Mouse (Mus musculus) heart, postnatal 0 days (tissue): ENCODE measurements at regions not wholly inside any gene's neighbourhood (a gene's known extent, or its start where the extent isn't known, plus 50 kb on each side); places are given as distances from the start of the nearest gene placed in this dataset.
"Not testable (repeated sequence)": the region's sequence is repeated elsewhere in the genome, so short reads cannot be mapped to it uniquely, and the experiment has no call there.

Source experiments
- ATAC-seq: fragments of 200-750 bp; cut with Nextera tagmentation; 2 replicates; pipeline ENCODE4 v1.8.0; 2017; ENCODE audit warnings: low read depth, moderate number of reproducible peaks, moderate library complexity; ENCODE audit not compliant: insufficient read depth
- DNase-seq: peaks from one replicate; pipeline ENCODE4 v3.0.0-alpha.2; 2016; ENCODE audit warnings: low spot score
- H3K27ac ChIP-seq: fragments of 300-500 bp; sonication (generic); 2 replicates; pipeline ENCODE4 v1.5.1; 2014; ENCODE audit warnings: low read depth, mild to moderate bottlenecking
- H3K27me3 ChIP-seq: fragments of 300-500 bp; sonication (generic); 2 replicates; pipeline ENCODE4 v1.6.1; 2014; ENCODE audit warnings: low read length, mixed read lengths; ENCODE audit not compliant: control insufficient read depth, insufficient read depth
- H3K36me3 ChIP-seq: fragments of 300-500 bp; sonication (generic); replicated peaks from 2 replicates; pipeline ENCODE4 v1.6.1; 2014; ENCODE audit warnings: low read length, mixed read lengths; ENCODE audit not compliant: control insufficient read depth, insufficient read depth
- H3K4me1 ChIP-seq: fragments of 300-500 bp; sonication (generic); 2 replicates; pipeline ENCODE4 v1.6.1; 2014; ENCODE audit warnings: antibody characterized with exemption; ENCODE audit not compliant: control insufficient read depth, insufficient read depth
- H3K4me2 ChIP-seq: fragments of 300-500 bp; sonication (generic); 2 replicates; pipeline ENCODE4 v1.6.1; 2014; ENCODE audit warnings: low read depth, mild to moderate bottlenecking, low read length, moderate library complexity
- H3K4me3 ChIP-seq: fragments of 300-500 bp; sonication (generic); 2 replicates; pipeline ENCODE4 v1.5.1; 2014; ENCODE audit warnings: low read depth, low read length
- H3K9ac ChIP-seq: fragments of 300-500 bp; sonication (generic); replicated peaks from 2 replicates; pipeline ENCODE4 v1.6.1; 2014; ENCODE audit warnings: low read depth, low read length, mixed read lengths
- H3K9me3 ChIP-seq: fragments of 300-500 bp; sonication (generic); replicated peaks from 2 replicates; pipeline ENCODE4 v1.6.1; 2016; ENCODE audit warnings: low read length; ENCODE audit not compliant: control insufficient read depth
- CTCF ChIP-seq: IDR thresholded peaks from 2 replicates; pipeline ENCODE4 v1.5.1; 2016; ENCODE audit warnings: antibody characterized with exemption, control low read depth, low read depth
- EP300 ChIP-seq: IDR thresholded peaks from 2 replicates; pipeline ENCODE4 v1.6.1; 2016; ENCODE audit warnings: antibody characterized with exemption, low read depth
- WGBS: fragments of 180-500 bp; shearing (Covaris S2); extraction: QIAGEN DNeasy Blood & Tissue Kit; methylation state at CpG from one replicate; pipeline ENCODE4 v1.1.7; 2014; 5-methylcytosine and 5-hydroxymethylcytosine counted together

DNA sequence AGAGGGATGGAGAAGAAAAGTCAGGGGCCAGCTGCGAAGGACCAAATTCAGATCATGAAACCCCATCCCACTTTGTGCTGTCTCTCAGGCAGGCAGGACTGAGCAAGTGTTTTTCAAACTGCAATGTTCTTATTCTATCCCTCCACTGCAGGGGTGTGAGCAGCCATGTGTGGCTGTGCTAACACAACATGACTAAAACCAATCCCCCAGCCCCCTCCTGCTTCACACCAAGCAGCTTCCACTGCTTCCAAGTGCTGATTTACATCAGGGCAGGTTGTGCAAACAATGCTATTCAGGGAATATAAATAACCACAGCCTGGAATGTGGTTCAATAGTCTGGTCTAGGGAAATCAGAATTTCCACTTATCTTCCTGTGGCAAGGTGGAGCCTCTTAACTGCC, 517.0 kb upstream of the Brinp1 start:
- WGBS = 85% methylated on average over 1 of the region's 1 CpGs
- H3K27ac ChIP-seq = no peak overlapping the region
- H3K4me1 ChIP-seq = no peaks in the 10 kb centered on the region
- no peaks in the 10 kb centered on the region for H3K9me3 ChIP-seq
- H3K4me2 ChIP-seq = no peak overlapping the region
- no peaks in the 10 kb centered on the region for H3K27me3 ChIP-seq
- no peak for DNase-seq
- no peak overlapping the region for H3K9ac ChIP-seq
- no peak overlapping the region for H3K4me3 ChIP-seq
- no peak for TF ChIP-seq EP300
- no peak for TF ChIP-seq CTCF
- no peak for ATAC-seq
- H3K36me3 ChIP-seq = no peaks in the 10 kb centered on the region

GRCm38 (mm10) chr4:69459990-69460389, 505.8 kb upstream of the Brinp1 start:
- Histone ChIP-seq H3K9me3 (no peaks in the 10 kb centered on the region), H3K36me3 (no peaks in the 10 kb centered on the region), H3K4me1 (no peaks in the 10 kb centered on the region), H3K27ac (no peak overlapping the region), H3K4me3 (no peak overlapping the region), H3K27me3 (no peaks in the 10 kb centered on the region), H3K4me2 (no peak overlapping the region), H3K9ac (no peak overlapping the region)
- no peak for TF ChIP-seq CTCF
- no peak for TF ChIP-seq EP300
- ATAC-seq (no peak), DNase-seq (no peak)

DNA sequence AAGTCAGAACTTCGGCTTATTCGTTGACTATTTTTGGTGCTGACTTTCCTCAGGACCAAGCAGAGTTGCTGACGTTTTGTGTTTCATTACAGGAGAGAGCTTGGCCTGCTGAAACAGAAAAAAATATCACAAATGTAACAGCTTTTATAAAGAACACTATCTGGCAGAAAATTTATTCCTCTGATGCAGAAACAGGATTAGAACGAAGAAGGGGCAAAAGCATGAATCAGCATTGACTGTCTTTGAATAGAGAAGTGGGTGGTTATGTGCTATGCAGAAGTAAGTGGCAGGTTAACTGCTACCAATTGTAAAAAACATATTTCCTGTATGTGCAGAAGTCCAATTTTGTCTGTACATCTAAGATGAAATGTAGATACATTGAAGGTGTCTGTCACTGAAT, 502.2 kb upstream of the Brinp1 start:
- H3K4me1 ChIP-seq = no peaks in the 10 kb centered on the region
- no peaks in the 10 kb centered on the region for H3K36me3 ChIP-seq

GRCm38 (mm10) chr4:69446161-69446560, 492.0 kb upstream of the Brinp1 start:
- H3K9ac ChIP-seq = no peak overlapping the region
- no peaks in the 10 kb centered on the region for H3K27me3 ChIP-seq
- H3K4me3 ChIP-seq = no peak overlapping the region
- no peaks in the 10 kb centered on the region for H3K36me3 ChIP-seq
- TF ChIP-seq EP300 = no peak
- no peak for TF ChIP-seq CTCF
- ATAC-seq (no peak), DNase-seq (no peak)
- H3K4me2 ChIP-seq = no peak overlapping the region
- no peaks in the 10 kb centered on the region for H3K9me3 ChIP-seq
- H3K27ac ChIP-seq = no peak overlapping the region
- no peaks in the 10 kb centered on the region for H3K4me1 ChIP-seq
- 74% methylated on average over 6 of the region's 6 CpGs for WGBS

More for the DNA sequence above, 502.2 kb upstream of the Brinp1 start:
- no peak for ATAC-seq
- TF ChIP-seq EP300 (no peak), CTCF (no peak)
- 77% methylated on average over 4 of the region's 4 CpGs for WGBS
- H3K4me2 ChIP-seq = no peak overlapping the region
- H3K27ac ChIP-seq = no peak overlapping the region
- H3K9me3 ChIP-seq = no peaks in the 10 kb centered on the region
- H3K27me3 ChIP-seq = no peaks in the 10 kb centered on the region
- H3K9ac ChIP-seq = no peak overlapping the region
- H3K4me3 ChIP-seq = no peak overlapping the region
- DNase-seq = no peak

GRCm38 (mm10) chr4:69443956-69444355, 489.8 kb upstream of the Brinp1 start:
- Histone ChIP-seq H3K27ac (no peak overlapping the region), H3K4me2 (no peak overlapping the region), H3K4me3 (no peak overlapping the region), H3K9ac (no peak overlapping the region), H3K27me3 (no peaks in the 10 kb centered on the region), H3K36me3 (no peaks in the 10 kb centered on the region), H3K4me1 (no peaks in the 10 kb centered on the region), H3K9me3 (no peaks in the 10 kb centered on the region)
- no peak for DNase-seq
- TF ChIP-seq EP300 (no peak), CTCF (no peak)
- WGBS = 52% methylated on average over 2 of the region's 2 CpGs
- ATAC-seq = no peak

DNA sequence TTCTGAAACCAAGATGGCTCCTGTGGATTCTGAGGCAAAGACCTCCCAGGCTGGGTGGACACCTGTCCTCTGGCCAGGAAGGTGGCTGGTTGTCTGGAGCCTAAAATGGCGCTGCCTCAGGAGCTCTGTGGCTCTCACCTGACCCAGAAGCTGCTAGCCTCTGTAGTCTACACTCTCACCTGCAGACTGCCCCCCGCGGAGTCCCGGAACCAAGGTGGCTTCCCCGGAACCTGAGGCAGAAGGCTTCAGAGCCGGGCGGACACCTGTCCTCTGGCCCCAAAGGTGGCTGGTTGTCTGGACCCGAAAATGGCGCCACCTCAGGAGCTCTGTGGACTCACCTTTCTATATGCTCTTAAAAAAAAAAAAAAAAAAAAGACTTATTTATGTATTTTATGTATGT, 481.2 kb upstream of the Brinp1 start:
- WGBS = 82% methylated on average over 9 of the region's 9 CpGs
- TF ChIP-seq EP300 (no peak), CTCF (no peak)
- Histone ChIP-seq H3K4me3 (no peak overlapping the region), H3K9ac (no peak overlapping the region), H3K27me3 (no peaks in the 10 kb centered on the region), H3K4me1 (no peaks in the 10 kb centered on the region), H3K27ac (no peak overlapping the region), H3K4me2 (no peak overlapping the region), H3K36me3 (no peaks in the 10 kb centered on the region), H3K9me3 (no peaks in the 10 kb centered on the region)
- ATAC-seq (no peak), DNase-seq (no peak)

DNA sequence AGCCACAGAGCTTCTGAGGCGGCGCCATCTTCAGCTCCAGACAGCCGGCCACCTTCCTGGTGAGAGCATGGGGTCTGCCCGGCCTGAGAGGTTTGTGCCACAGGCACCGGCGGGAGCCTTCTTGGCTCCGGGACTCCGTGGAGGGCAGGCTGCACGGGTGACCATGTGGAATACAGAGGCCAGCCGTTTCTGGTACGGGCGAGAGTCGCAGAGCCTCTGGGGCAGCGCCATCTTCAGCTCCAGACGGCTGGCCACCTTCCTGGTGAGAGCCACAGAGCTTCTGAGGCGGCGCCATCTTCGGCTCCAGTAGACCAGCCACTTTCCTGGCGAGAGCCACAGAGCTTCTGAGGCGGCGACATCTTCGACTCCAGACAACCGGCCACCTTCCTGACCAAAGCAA, 456.2 kb upstream of the Brinp1 start:
- H3K4me3 ChIP-seq, H3K4me1 ChIP-seq, H3K4me2 ChIP-seq, ATAC-seq, H3K9ac ChIP-seq, H3K9me3 ChIP-seq, H3K27ac ChIP-seq, H3K27me3 ChIP-seq, H3K36me3 ChIP-seq, DNase-seq: not testable (repeated sequence)
- 85% methylated on average over 23 of the region's 23 CpGs for WGBS
